Mouse (Mus musculus): Measurements from ENCODE around the gene Ctla4. TPM values are rescaled to one million over a fixed set of nuclear protein-coding genes. Genes with fewer than 3 reads are reported as not detected.
A peak's percentile ranks its signal among the peaks of the same experiment; 100 is the strongest.

The Ctla4 gene
- polyA plus RNA-seq, 1 experiment from 2014 or later, result not detected

DNA sequence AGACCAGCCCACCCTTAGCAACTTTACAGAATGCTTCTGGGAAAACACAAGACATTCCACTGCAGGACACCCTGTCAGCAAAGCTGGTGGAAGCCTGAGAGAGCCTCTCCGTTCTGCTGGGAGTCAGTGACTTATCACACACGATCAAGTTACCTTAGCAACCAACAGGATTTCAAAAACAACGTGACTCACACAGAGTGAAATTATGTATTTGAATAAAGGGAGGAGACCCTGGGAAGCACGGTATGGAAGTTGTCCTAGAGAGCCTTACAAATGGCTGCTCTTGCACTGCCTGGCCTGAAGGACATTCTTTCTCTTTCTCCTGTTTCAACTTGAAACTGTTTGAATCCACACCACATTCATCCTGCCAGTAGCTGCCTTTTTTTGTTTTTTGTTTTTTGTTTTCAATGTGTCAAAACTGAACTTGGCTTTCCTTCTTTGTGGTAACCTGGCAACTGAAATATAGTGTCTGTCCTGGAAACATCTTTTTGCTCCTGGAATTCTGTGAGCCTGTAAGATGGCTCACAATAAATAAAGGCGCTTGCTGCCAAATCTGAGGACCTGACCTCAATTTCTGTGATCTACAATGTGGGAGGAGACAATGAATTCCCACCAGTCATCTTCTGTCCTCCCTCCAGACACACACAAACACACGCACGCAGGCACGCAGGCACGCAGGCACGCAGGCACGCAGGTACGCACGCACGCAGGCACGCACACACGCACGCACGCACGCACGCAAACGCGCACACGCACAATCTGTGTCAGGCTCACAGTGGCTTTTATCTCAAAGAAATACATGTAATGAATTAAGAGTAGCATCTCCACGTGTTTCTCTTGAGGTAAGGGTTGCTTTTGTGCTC, 33.9 kb downstream of the Ctla4 start:
- Histone ChIP-seq H3K36me3 (ENCODE audit: control insufficient read depth, insufficient read depth, low read length) (no peaks in the 10 kb centered on the region), H3K4me2 (ENCODE audit: low read depth, low read length) (no peak overlapping the region), H3K27ac (replicated peaks; ENCODE audit: low read depth, low read length) (no peak overlapping the region; the same call in 1 of the 2 replicates), H3K27me3 (replicated peaks; ENCODE audit: control insufficient read depth, insufficient read depth, low read length) (no peaks in the 10 kb centered on the region), H3K9ac (ENCODE audit: low read depth, low read length) (no peak overlapping the region), H3K9me3 (ENCODE audit: control insufficient read depth, low read length) (no peaks in the 10 kb centered on the region), H3K4me3 (ENCODE audit: low read depth, low read length) (no peak overlapping the region), H3K4me1 (ENCODE audit: control insufficient read depth, insufficient read depth, low read length) (peaks cover 16% of the 10 kb centered on the region)
- ATAC-seq (ENCODE audit: low read depth), result peak; percentile 77
- 78% methylated on average over 24 of the region's 24 CpGs for WGBS
- peak; percentile 80 for DNase-seq (ENCODE audit: low spot score)

DNA sequence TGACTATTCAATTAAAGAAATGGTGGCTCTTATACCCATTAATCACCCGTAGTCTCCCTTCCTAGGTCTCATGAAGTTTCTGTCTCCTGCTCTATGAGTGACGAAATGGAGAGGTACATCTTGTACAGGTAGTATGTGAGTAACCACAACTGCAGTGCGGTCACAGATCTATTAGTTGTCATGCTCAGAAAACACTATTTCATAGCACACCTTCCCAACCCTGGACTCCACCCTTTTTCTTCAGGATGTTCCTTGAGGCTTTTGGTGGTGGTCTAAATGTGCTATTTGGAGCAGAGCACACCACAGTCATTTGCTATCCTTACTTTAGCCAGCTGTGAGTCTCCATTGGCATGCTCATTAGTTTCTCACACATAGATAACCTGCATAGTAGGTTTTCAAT, 42.2 kb downstream of the Ctla4 start:
- H3K27ac ChIP-seq (replicated peaks; ENCODE audit: low read depth, low read length), result no peak overlapping the region
- no peaks in the 10 kb centered on the region for H3K9me3 ChIP-seq (ENCODE audit: control insufficient read depth, low read length)
- H3K36me3 ChIP-seq (ENCODE audit: control insufficient read depth, insufficient read depth, low read length), result no peaks in the 10 kb centered on the region
- ATAC-seq (ENCODE audit: low read depth) (no peak), DNase-seq (ENCODE audit: low spot score) (no peak)
- 87% methylated on average over 3 of the region's 3 CpGs for WGBS
- H3K4me2 ChIP-seq (ENCODE audit: low read depth, low read length), result no peak overlapping the region
- no peaks in the 10 kb centered on the region for H3K4me1 ChIP-seq (ENCODE audit: control insufficient read depth, insufficient read depth, low read length)
- H3K9ac ChIP-seq (ENCODE audit: low read depth, low read length), result no peak overlapping the region
- no peak overlapping the region for H3K4me3 ChIP-seq (ENCODE audit: low read depth, low read length)
- no peaks in the 10 kb centered on the region for H3K27me3 ChIP-seq (replicated peaks; ENCODE audit: control insufficient read depth, insufficient read depth, low read length)

DNA sequence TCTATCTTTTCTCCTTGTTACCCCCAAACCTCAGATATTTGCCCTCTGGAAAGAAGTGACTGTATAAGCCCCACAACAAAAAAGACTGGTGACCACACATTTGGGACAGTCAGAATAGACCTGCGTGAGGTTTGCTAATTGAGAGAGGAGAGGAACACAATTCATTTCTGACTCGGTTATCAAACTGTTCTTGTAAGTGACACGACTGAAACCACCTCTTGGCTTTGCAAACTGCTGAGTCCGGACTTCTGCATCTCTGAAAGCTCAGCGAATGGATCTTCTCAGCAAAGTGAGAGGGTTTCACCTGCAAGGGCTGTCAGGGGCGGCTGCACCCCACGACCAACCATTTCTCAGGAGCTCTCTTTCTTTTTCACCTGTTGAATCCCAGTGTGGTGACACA, 43.6 kb downstream of the Ctla4 start:
- no peaks in the 10 kb centered on the region for H3K27me3 ChIP-seq (replicated peaks; ENCODE audit: control insufficient read depth, insufficient read depth, low read length)
- no peak overlapping the region for H3K4me2 ChIP-seq (ENCODE audit: low read depth, low read length)
- DNase-seq (ENCODE audit: low spot score) (no peak), ATAC-seq (ENCODE audit: low read depth) (no peak)
- H3K9ac ChIP-seq (ENCODE audit: low read depth, low read length), result no peak overlapping the region
- H3K9me3 ChIP-seq (ENCODE audit: control insufficient read depth, low read length), result no peaks in the 10 kb centered on the region
- H3K36me3 ChIP-seq (ENCODE audit: control insufficient read depth, insufficient read depth, low read length), result no peaks in the 10 kb centered on the region
- WGBS, result 87% methylated on average over 7 of the region's 7 CpGs
- no peak overlapping the region for H3K4me3 ChIP-seq (ENCODE audit: low read depth, low read length)
- H3K4me1 ChIP-seq (ENCODE audit: control insufficient read depth, insufficient read depth, low read length), result no peaks in the 10 kb centered on the region
- H3K27ac ChIP-seq (replicated peaks; ENCODE audit: low read depth, low read length), result no peak overlapping the region

DNA sequence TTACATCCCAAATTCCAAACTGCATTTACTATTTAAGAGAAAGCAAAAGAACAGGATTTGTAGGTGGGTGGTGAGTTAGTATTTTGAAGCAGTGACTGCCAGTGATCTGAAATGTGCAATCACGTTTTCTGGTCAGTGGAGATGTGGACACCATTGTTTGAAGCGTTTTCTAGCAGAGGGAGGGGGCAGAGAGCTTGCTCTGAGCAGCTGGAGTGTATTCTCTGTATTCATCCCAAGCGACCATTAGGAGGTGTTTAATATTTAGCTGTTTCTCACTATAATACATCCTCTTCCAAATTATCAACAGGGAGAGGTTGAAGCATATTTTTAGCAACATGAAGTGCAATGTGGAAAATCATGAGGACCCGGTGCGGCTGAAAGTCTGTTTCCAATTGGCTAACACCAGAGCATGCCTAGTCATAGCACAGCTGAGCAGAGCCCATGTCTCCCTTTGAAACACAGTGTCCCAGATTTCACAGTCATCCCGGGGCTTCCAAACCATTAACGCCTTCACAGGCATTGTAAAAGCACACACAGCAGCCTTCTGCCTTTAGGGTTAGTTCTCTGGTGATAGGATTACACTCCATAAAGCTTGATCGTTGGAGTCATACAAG, 49.3 kb downstream of the Ctla4 start:
- ATAC-seq (ENCODE audit: low read depth) (no peak), DNase-seq (ENCODE audit: low spot score) (no peak)
- Histone ChIP-seq H3K27ac (replicated peaks; ENCODE audit: low read depth, low read length) (no peak overlapping the region), H3K4me2 (ENCODE audit: low read depth, low read length) (no peak overlapping the region), H3K9me3 (ENCODE audit: control insufficient read depth, low read length) (no peaks in the 10 kb centered on the region), H3K36me3 (ENCODE audit: control insufficient read depth, insufficient read depth, low read length) (no peaks in the 10 kb centered on the region), H3K4me1 (ENCODE audit: control insufficient read depth, insufficient read depth, low read length) (no peaks in the 10 kb centered on the region), H3K9ac (ENCODE audit: low read depth, low read length) (no peak overlapping the region), H3K4me3 (ENCODE audit: low read depth, low read length) (no peak overlapping the region), H3K27me3 (replicated peaks; ENCODE audit: control insufficient read depth, insufficient read depth, low read length) (no peaks in the 10 kb centered on the region)
- 48% methylated on average over 8 of the region's 8 CpGs for WGBS

DNA sequence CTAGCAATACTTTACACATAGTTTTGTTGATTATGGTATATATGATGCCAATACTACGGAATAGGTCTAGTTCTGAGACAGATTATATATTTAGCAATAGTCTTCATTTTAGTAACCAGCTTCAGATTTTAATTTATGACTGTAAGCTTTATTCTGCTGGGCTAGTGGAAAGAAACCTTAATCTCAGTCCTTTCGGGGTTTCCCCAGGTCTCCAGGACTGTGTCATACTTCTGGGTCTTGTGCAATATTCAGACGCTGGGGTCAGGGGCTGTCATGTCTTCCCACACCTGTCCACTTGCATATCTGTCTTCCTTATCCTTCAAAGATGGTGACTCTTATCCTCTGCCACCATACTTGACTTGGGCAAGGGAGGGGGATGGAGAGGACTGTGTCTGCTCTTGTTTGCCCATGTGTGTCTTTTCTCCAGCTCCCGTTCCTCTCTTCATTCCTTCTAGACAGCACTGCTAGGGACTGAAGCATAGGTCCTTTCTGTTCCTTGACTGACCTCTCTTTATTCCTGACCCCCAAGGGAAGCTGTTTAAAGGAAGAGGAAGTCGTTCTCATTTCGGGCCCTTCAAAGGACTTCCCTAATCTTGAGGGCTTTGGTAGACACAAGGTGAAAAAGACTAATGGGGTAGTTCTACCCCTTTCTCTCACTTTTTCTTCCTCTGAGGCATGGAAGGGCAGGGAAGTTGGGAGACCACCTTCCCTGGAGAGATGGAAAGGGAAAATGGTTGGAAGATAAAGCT, 50.3 kb downstream of the Ctla4 start:
- Histone ChIP-seq H3K27me3 (replicated peaks; ENCODE audit: control insufficient read depth, insufficient read depth, low read length) (no peaks in the 10 kb centered on the region), H3K4me3 (ENCODE audit: low read depth, low read length) (no peak overlapping the region), H3K4me1 (ENCODE audit: control insufficient read depth, insufficient read depth, low read length) (no peaks in the 10 kb centered on the region), H3K4me2 (ENCODE audit: low read depth, low read length) (no peak overlapping the region), H3K27ac (replicated peaks; ENCODE audit: low read depth, low read length) (no peak overlapping the region), H3K36me3 (ENCODE audit: control insufficient read depth, insufficient read depth, low read length) (no peaks in the 10 kb centered on the region), H3K9ac (ENCODE audit: low read depth, low read length) (no peak overlapping the region), H3K9me3 (ENCODE audit: control insufficient read depth, low read length) (no peaks in the 10 kb centered on the region)
- WGBS, result 74% methylated on average over 6 of the region's 6 CpGs
- DNase-seq (ENCODE audit: low spot score) (no peak), ATAC-seq (ENCODE audit: low read depth) (no peak)

DNA sequence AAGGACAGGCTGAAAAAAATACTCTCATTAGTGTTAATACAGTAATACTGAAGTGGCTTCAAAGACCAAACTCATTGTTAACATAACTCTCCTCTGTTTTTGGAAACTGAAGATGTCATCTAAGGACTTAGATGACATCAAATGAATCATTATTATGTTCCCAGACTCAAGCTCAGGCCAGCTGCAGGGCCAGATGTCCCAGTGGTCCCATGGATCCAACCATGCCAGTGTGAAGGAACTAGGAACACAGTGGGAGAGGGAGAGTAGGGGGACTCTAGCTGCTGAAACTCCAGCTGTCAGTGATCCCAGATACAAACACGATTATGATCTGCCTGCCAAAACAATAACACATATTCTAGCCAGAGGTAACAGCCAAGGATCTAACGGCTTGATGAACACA, 51.5 kb downstream of the Ctla4 start:
- Histone ChIP-seq H3K4me2 (ENCODE audit: low read depth, low read length) (no peak overlapping the region), H3K27me3 (replicated peaks; ENCODE audit: control insufficient read depth, insufficient read depth, low read length) (no peaks in the 10 kb centered on the region), H3K4me1 (ENCODE audit: control insufficient read depth, insufficient read depth, low read length) (no peaks in the 10 kb centered on the region), H3K4me3 (ENCODE audit: low read depth, low read length) (no peak overlapping the region), H3K27ac (replicated peaks; ENCODE audit: low read depth, low read length) (no peak overlapping the region), H3K36me3 (ENCODE audit: control insufficient read depth, insufficient read depth, low read length) (no peaks in the 10 kb centered on the region), H3K9me3 (ENCODE audit: control insufficient read depth, low read length) (no peaks in the 10 kb centered on the region), H3K9ac (ENCODE audit: low read depth, low read length) (no peak overlapping the region)
- WGBS, result 76% methylated on average over 2 of the region's 2 CpGs
- ATAC-seq (ENCODE audit: low read depth), result no peak
- no peak for DNase-seq (ENCODE audit: low spot score)

DNA sequence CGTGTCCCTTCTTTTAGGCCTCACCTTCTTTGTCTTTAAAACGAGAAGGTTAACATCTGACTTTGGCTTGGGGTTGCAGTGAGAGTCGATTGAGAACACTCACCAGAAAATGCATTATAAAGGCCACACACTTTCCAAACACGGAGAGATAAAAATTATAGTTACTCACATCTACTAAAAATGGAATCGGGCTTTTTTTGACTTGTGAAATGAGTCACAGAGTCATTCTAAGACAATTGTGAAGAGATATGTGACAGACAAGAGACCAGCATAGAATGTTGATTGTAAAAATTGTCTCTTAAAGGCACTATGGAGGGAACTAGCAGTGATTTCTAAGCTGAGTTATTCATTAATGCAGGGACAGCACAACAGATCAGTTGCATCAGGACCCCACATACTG, 52.2 kb downstream of the Ctla4 start:
- Histone ChIP-seq H3K9ac (ENCODE audit: low read depth, low read length) (no peak overlapping the region), H3K36me3 (ENCODE audit: control insufficient read depth, insufficient read depth, low read length) (no peaks in the 10 kb centered on the region), H3K4me2 (ENCODE audit: low read depth, low read length) (no peak overlapping the region), H3K27ac (replicated peaks; ENCODE audit: low read depth, low read length) (no peak overlapping the region), H3K9me3 (ENCODE audit: control insufficient read depth, low read length) (no peaks in the 10 kb centered on the region), H3K4me1 (ENCODE audit: control insufficient read depth, insufficient read depth, low read length) (no peaks in the 10 kb centered on the region), H3K27me3 (replicated peaks; ENCODE audit: control insufficient read depth, insufficient read depth, low read length) (no peaks in the 10 kb centered on the region), H3K4me3 (ENCODE audit: low read depth, low read length) (no peak overlapping the region)
- ATAC-seq (ENCODE audit: low read depth) (no peak), DNase-seq (ENCODE audit: low spot score) (no peak)
- 83% methylated on average over 5 of the region's 5 CpGs for WGBS

DNA sequence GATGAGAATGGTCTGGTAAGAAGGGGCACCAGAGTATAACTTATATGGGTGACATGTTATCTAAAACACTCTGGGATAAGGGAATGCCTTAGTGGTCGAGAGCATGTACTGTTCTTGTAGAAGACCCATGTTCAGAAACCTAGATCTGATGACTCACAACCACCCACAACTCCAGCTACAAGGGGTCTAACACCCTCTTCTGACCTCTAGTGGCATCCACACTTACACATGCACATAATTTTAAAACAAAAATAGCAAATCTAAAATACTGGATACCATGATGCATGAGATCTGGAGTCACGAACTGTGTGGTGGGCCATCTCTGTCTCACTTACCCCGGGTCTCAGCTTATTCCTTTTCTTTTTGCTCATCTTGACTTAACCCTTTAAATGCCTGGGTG, 53.2 kb downstream of the Ctla4 start:
- H3K9me3 ChIP-seq (ENCODE audit: control insufficient read depth, low read length), result no peaks in the 10 kb centered on the region
- H3K4me3 ChIP-seq (ENCODE audit: low read depth, low read length), result no peak overlapping the region
- 81% methylated on average over 3 of the region's 3 CpGs for WGBS
- no peaks in the 10 kb centered on the region for H3K36me3 ChIP-seq (ENCODE audit: control insufficient read depth, insufficient read depth, low read length)
- H3K4me1 ChIP-seq (ENCODE audit: control insufficient read depth, insufficient read depth, low read length), result no peaks in the 10 kb centered on the region
- no peak for DNase-seq (ENCODE audit: low spot score)
- no peak for ATAC-seq (ENCODE audit: low read depth)
- no peak overlapping the region for H3K9ac ChIP-seq (ENCODE audit: low read depth, low read length)
- H3K27me3 ChIP-seq (replicated peaks; ENCODE audit: control insufficient read depth, insufficient read depth, low read length), result no peaks in the 10 kb centered on the region
- H3K27ac ChIP-seq (replicated peaks; ENCODE audit: low read depth, low read length), result no peak overlapping the region
- no peak overlapping the region for H3K4me2 ChIP-seq (ENCODE audit: low read depth, low read length)
